Mouse (Mus musculus) hindbrain, embryonic 10.5 days (tissue): ENCODE results near the gene Nudt4. TPM values are rescaled to one million over a fixed set of nuclear protein-coding genes. Genes with fewer than 3 reads are reported as not detected.

Source experiments
- DNase-seq: peaks from one replicate; pipeline ENCODE4 v3.0.0-alpha.2; 2017; ENCODE audit warnings: low spot score
- H3K27ac ChIP-seq: fragments of 300-500 bp; sonication (generic); 2 replicates; pipeline ENCODE4 v1.5.1; 2016; ENCODE audit warnings: mild to moderate bottlenecking, moderate library complexity
- H3K27me3 ChIP-seq: fragments of 300-500 bp; sonication (generic); 2 replicates; pipeline ENCODE4 v1.6.1; 2016; ENCODE audit warnings: mild to moderate bottlenecking; ENCODE audit not compliant: poor library complexity, insufficient read depth, severe bottlenecking
- H3K36me3 ChIP-seq: fragments of 300-500 bp; sonication (generic); 2 replicates; pipeline ENCODE4 v1.6.1; 2016; ENCODE audit warnings: mild to moderate bottlenecking, moderate library complexity
- H3K4me1 ChIP-seq: fragments of 300-500 bp; sonication (generic); replicated peaks from 2 replicates; pipeline ENCODE4 v1.6.1; 2016; ENCODE audit warnings: mild to moderate bottlenecking
- H3K4me3 ChIP-seq: fragments of 300-500 bp; sonication (generic); 2 replicates; pipeline ENCODE4 v1.5.1; 2016; ENCODE audit warnings: mild to moderate bottlenecking, moderate library complexity
- H3K9me3 ChIP-seq: fragments of 300-500 bp; sonication (generic); 2 replicates; pipeline ENCODE4 v1.6.1; 2016; ENCODE audit warnings: mild to moderate bottlenecking, moderate library complexity
- WGBS: fragments of 180-500 bp; shearing (Covaris S2); methylation state at CpG from one replicate; pipeline ENCODE4 v1.1.7; 2016; 5-methylcytosine and 5-hydroxymethylcytosine counted together
- polyA plus RNA-seq: library from polyadenylated mRNA; unstranded; fragments of >200 nt; fragmentation: Nextera tagmentation; extraction: Ambion mirVana; gene quantifications from 2 replicates; pipeline ENCODE4 v1.2.1, GENCODE M21; 2016

The Nudt4 gene
- polyA plus RNA-seq, 1 experiment from 2014 or later: 76.4 TPM

- 92% methylated on average over 2 of the region's 2 CpGs for WGBS
- no peak for DNase-seq
These were observed 19.3 kb downstream of the Nudt4 start for GRCm38 (mm10) chr10:95544651-95545050.

GRCm38 (mm10) chr10:95544004-95544403 is 19.9 kb downstream of the Nudt4 start:
- Histone ChIP-seq H3K4me1 (no peaks in the 10 kb centered on the region), H3K27me3 (no peaks in the 10 kb centered on the region), H3K9me3 (no peaks in the 10 kb centered on the region), H3K27ac (no peak overlapping the region), H3K4me3 (no peak overlapping the region), H3K36me3 (peaks cover 62% of the 10 kb centered on the region)
- no peak for DNase-seq

More at GRCm38 (mm10) chr10:95544651-95545050, 19.3 kb downstream of the Nudt4 start:
- Histone ChIP-seq H3K27ac (no peak overlapping the region), H3K9me3 (no peaks in the 10 kb centered on the region), H3K36me3 (peaks cover 69% of the 10 kb centered on the region), H3K4me1 (no peaks in the 10 kb centered on the region), H3K4me3 (no peak overlapping the region), H3K27me3 (no peaks in the 10 kb centered on the region)

GRCm38 (mm10) chr10:95543377-95543776 is 20.6 kb downstream of the Nudt4 start:
- no peaks in the 10 kb centered on the region for H3K4me1 ChIP-seq
- DNase-seq: no peak
- WGBS: 87% methylated on average over 2 of the region's 2 CpGs
- H3K9me3 ChIP-seq: no peaks in the 10 kb centered on the region
- H3K27me3 ChIP-seq: no peaks in the 10 kb centered on the region
- H3K27ac ChIP-seq: no peak overlapping the region
- peaks cover 57% of the 10 kb centered on the region for H3K36me3 ChIP-seq
- no peak overlapping the region for H3K4me3 ChIP-seq

GRCm38 (mm10) chr10:95542916-95543315 is 21.0 kb downstream of the Nudt4 start:
- 94% methylated on average over 4 of the region's 4 CpGs for WGBS
- Histone ChIP-seq H3K4me1 (no peaks in the 10 kb centered on the region), H3K4me3 (no peak overlapping the region), H3K9me3 (no peaks in the 10 kb centered on the region), H3K27ac (no peak overlapping the region), H3K27me3 (no peaks in the 10 kb centered on the region), H3K36me3 (peaks cover 53% of the 10 kb centered on the region)
- no peak for DNase-seq

- no peak for DNase-seq
- no peak overlapping the region for H3K27ac ChIP-seq
- no peaks in the 10 kb centered on the region for H3K4me1 ChIP-seq
- no peaks in the 10 kb centered on the region for H3K27me3 ChIP-seq
- WGBS: 89% methylated on average over 3 of the region's 3 CpGs
- H3K36me3 ChIP-seq: peaks cover 25% of the 10 kb centered on the region
- H3K9me3 ChIP-seq: no peaks in the 10 kb centered on the region
- H3K4me3 ChIP-seq: no peak overlapping the region
These were observed 24.1 kb downstream of the Nudt4 start for GRCm38 (mm10) chr10:95539841-95540240.

- Histone ChIP-seq H3K4me3 (no peak overlapping the region), H3K27me3 (no peaks in the 10 kb centered on the region), H3K4me1 (no peaks in the 10 kb centered on the region), H3K36me3 (peaks cover 19% of the 10 kb centered on the region), H3K27ac (no peak overlapping the region), H3K9me3 (no peaks in the 10 kb centered on the region)
- no peak for DNase-seq
- 92% methylated on average over 3 of the region's 3 CpGs for WGBS
These were observed 24.7 kb downstream of the Nudt4 start for GRCm38 (mm10) chr10:95539260-95539659.

GRCm38 (mm10) chr10:95536222-95536541 is 27.8 kb downstream of the Nudt4 start:
- no peak overlapping the region for H3K4me3 ChIP-seq
- 90% methylated on average over 6 of the region's 6 CpGs for WGBS
- H3K36me3 ChIP-seq: 0 out of 2 replicates have a peak, but pooled peaks cover 2% of the 10 kb centered on the region
- no peaks in the 10 kb centered on the region for H3K9me3 ChIP-seq
- no peaks in the 10 kb centered on the region for H3K27me3 ChIP-seq
- DNase-seq: no peak
- H3K27ac ChIP-seq: no peak overlapping the region
- no peaks in the 10 kb centered on the region for H3K4me1 ChIP-seq

- 91% methylated on average over 8 of the region's 8 CpGs for WGBS
- H3K4me3 ChIP-seq: no peak overlapping the region
- H3K27me3 ChIP-seq: no peaks in the 10 kb centered on the region
- no peak for DNase-seq
- H3K36me3 ChIP-seq: 0 out of 2 replicates have a peak, but pooled peaks cover 2% of the 10 kb centered on the region
- peaks cover 4% of the 10 kb centered on the region for H3K4me1 ChIP-seq
- H3K27ac ChIP-seq: no peak overlapping the region
- H3K9me3 ChIP-seq: no peaks in the 10 kb centered on the region
These were observed 28.3 kb downstream of the Nudt4 start for GRCm38 (mm10) chr10:95535399-95536221.

GRCm38 (mm10) chr10:95533382-95533781 is 30.6 kb downstream of the Nudt4 start:
- H3K9me3 ChIP-seq: no peaks in the 10 kb centered on the region
- H3K27ac ChIP-seq: no peak overlapping the region
- no peak overlapping the region for H3K4me3 ChIP-seq
- 92% methylated on average over 7 of the region's 7 CpGs for WGBS
- no peaks in the 10 kb centered on the region for H3K27me3 ChIP-seq
- DNase-seq: no peak
- H3K36me3 ChIP-seq: 0 out of 2 replicates have a peak, but pooled peaks cover 2% of the 10 kb centered on the region
- H3K4me1 ChIP-seq: peaks cover 10% of the 10 kb centered on the region

- WGBS: 93% methylated on average over 5 of the region's 5 CpGs
- DNase-seq: no peak
- Histone ChIP-seq H3K36me3 (0 out of 2 replicates have a peak, but pooled peaks cover 2% of the 10 kb centered on the region), H3K27me3 (no peaks in the 10 kb centered on the region), H3K9me3 (no peaks in the 10 kb centered on the region), H3K27ac (no peak overlapping the region), H3K4me3 (no peak overlapping the region), H3K4me1 (peaks cover 10% of the 10 kb centered on the region)
These were observed 31.0 kb downstream of the Nudt4 start for GRCm38 (mm10) chr10:95532916-95533315.

GRCm38 (mm10) chr10:95530551-95531121 is 33.3 kb downstream of the Nudt4 start:
- DNase-seq: no peak
- 79% methylated on average over 2 of the region's 2 CpGs for WGBS
- no peaks in the 10 kb centered on the region for H3K27me3 ChIP-seq
- no peak overlapping the region for H3K27ac ChIP-seq
- H3K36me3 ChIP-seq: 0 out of 2 replicates have a peak, but pooled peaks cover 2% of the 10 kb centered on the region
- no peaks in the 10 kb centered on the region for H3K9me3 ChIP-seq
- H3K4me3 ChIP-seq: no peak overlapping the region
- H3K4me1 ChIP-seq: peaks cover 10% of the 10 kb centered on the region

GRCm38 (mm10) chr10:95526495-95527122 is 37.3 kb downstream of the Nudt4 start:
- Histone ChIP-seq H3K4me3 (no peak overlapping the region), H3K4me1 (peaks cover 10% of the 10 kb centered on the region), H3K9me3 (0 out of 2 replicates have a peak, but pooled peaks cover 2% of the 10 kb centered on the region), H3K27ac (no peak overlapping the region), H3K27me3 (no peaks in the 10 kb centered on the region), H3K36me3 (peaks cover 13% of the 10 kb centered on the region)
- WGBS: 86% methylated on average over 5 of the region's 5 CpGs
- no peak for DNase-seq

- H3K9me3 ChIP-seq: 0 out of 2 replicates have a peak, but pooled peaks cover 3% of the 10 kb centered on the region
- no peak overlapping the region for H3K4me3 ChIP-seq
- peaks cover 18% of the 10 kb centered on the region for H3K36me3 ChIP-seq
- H3K27me3 ChIP-seq: no peaks in the 10 kb centered on the region
- H3K4me1 ChIP-seq: peaks cover 9% of the 10 kb centered on the region
- WGBS: 92% methylated on average over 5 of the region's 5 CpGs
- H3K27ac ChIP-seq: no peak overlapping the region
- no peak for DNase-seq
These were observed 38.1 kb downstream of the Nudt4 start for GRCm38 (mm10) chr10:95525871-95526270.
